Mouse (Mus musculus) liver, embryonic 11.5 days (tissue): ENCODE results near the gene Igfbp4. TPM values are rescaled to one million over a fixed set of nuclear protein-coding genes. Genes with fewer than 3 reads are reported as not detected.

Experiments
- ATAC-seq: fragments of 200-750 bp; cut with Nextera tagmentation; replicated peaks from 2 replicates; pipeline ENCODE4 v1.8.0; 2017; ENCODE audit warnings: moderate number of reproducible peaks, mild to moderate bottlenecking, moderate TSS enrichment, moderate library complexity; ENCODE audit not compliant: low FRiP score
- DNase-seq: peaks from one replicate; pipeline ENCODE4 v3.0.0-alpha.2; 2017; ENCODE audit warnings: low spot score
- H3K27ac ChIP-seq: fragments of 300-500 bp; sonication (generic); 2 replicates; pipeline ENCODE4 v1.5.1; 2014; ENCODE audit warnings: mild to moderate bottlenecking, low read depth, low read length, control low read depth
- H3K27me3 ChIP-seq: fragments of 300-500 bp; sonication (generic); replicated peaks from 2 replicates; pipeline ENCODE4 v1.6.1; 2014; ENCODE audit warnings: low read length, mixed read lengths; ENCODE audit not compliant: control insufficient read depth, insufficient read depth
- H3K36me3 ChIP-seq: fragments of 300-500 bp; sonication (generic); 2 replicates; pipeline ENCODE4 v1.6.1; 2014; ENCODE audit warnings: mild to moderate bottlenecking, low read length, moderate library complexity, mixed read lengths; ENCODE audit not compliant: control insufficient read depth, insufficient read depth
- H3K4me1 ChIP-seq: fragments of 300-500 bp; sonication (generic); replicated peaks from 2 replicates; pipeline ENCODE4 v1.6.1; 2014; ENCODE audit warnings: low read length, mixed read lengths; ENCODE audit not compliant: control insufficient read depth, insufficient read depth
- H3K4me2 ChIP-seq: fragments of 300-500 bp; sonication (generic); 2 replicates; pipeline ENCODE4 v1.6.1; 2014; ENCODE audit warnings: mild to moderate bottlenecking, control low read depth, moderate library complexity
- H3K4me3 ChIP-seq: fragments of 300-500 bp; sonication (generic); 2 replicates; pipeline ENCODE4 v1.5.1; 2014; ENCODE audit warnings: low read depth, low read length, control low read depth
- H3K9ac ChIP-seq: fragments of 300-500 bp; sonication (generic); 2 replicates; pipeline ENCODE4 v1.6.1; 2014; ENCODE audit warnings: low read depth, low read length, control low read depth
- H3K9me3 ChIP-seq: fragments of 300-500 bp; sonication (generic); 2 replicates; pipeline ENCODE4 v1.6.1; 2016; ENCODE audit warnings: low read length, inconsistent platforms, mixed read lengths; ENCODE audit not compliant: control insufficient read depth
- WGBS: fragments of 180-500 bp; shearing (Covaris S2); extraction: QIAGEN DNeasy Blood & Tissue Kit; methylation state at CpG from one replicate; pipeline ENCODE4 v1.1.7; 2014; 5-methylcytosine and 5-hydroxymethylcytosine counted together
- polyA plus RNA-seq: library from polyadenylated mRNA; unstranded; fragments of >200 nt; fragmentation: Nextera tagmentation; extraction: Ambion mirVana; gene quantifications from 2 replicates; pipeline ENCODE4 v1.2.1, GENCODE M21; 2014

Gene Igfbp4
- polyA plus RNA-seq, 1 experiment from 2014 or later = 328 TPM

DNA sequence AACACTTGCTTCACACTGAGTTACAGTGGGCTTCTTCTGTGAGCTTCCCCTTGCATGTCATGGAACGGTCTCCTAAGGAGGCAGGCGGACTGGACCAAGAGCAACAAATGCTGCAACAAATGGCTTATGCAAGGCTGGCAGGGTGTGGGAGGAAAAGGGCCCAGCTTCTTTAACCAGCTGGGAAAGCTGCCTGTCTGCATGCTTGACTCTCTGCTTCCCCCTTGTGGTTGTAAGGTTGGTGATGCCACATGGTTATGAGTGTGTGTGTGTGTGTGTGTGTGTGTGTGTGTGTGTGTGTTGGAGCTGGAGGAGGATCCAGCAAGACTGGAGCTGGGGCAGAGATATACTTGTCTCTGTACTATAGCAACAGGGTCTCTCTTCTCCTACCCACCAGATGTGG is 24.9 kb downstream of the Igfbp4 start:
- ATAC-seq (no peak), DNase-seq (no peak)
- Histone ChIP-seq H3K9me3 (no peaks in the 10 kb centered on the region), H3K4me3 (no peak overlapping the region), H3K4me2 (no peak overlapping the region), H3K27me3 (no peaks in the 10 kb centered on the region), H3K4me1 (peaks cover 4% of the 10 kb centered on the region; the same call in 1 of the 2 replicates), H3K9ac (no peak overlapping the region), H3K27ac (0 out of 2 replicates have a peak overlapping the region, but pooled peaks have one; percentile 10), H3K36me3 (no peaks in the 10 kb centered on the region)
- WGBS = 15% methylated on average over 2 of the region's 2 CpGs

DNA sequence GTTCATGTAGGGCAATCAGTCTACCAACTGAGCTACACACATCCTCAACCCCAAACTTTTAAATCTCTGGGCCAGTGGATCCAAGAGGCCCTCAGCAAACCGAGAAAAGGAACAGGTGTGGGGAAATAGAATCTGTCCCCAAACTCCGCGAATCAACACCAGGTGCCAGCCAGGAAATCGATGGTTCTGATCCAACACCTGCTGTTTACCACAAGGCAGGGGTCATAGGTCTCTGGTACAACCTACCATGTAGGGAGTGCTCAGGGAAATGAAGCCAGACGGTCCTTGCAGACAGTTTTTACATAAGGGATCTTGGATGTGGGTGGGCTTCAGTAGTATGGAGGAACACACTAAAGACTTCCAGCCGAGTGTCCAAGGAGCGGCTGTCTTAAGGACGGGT is 26.5 kb downstream of the Igfbp4 start:
- WGBS = 77% methylated on average over 8 of the region's 8 CpGs

GRCm38 (mm10) chr11:99068455-99068854 is 27.4 kb downstream of the Igfbp4 start:
- ATAC-seq (no peak), DNase-seq (no peak)
- no peak overlapping the region for H3K4me2 ChIP-seq
- no peak overlapping the region for H3K4me3 ChIP-seq
- no peaks in the 10 kb centered on the region for H3K9me3 ChIP-seq
- no peaks in the 10 kb centered on the region for H3K36me3 ChIP-seq
- no peaks in the 10 kb centered on the region for H3K27me3 ChIP-seq
- H3K4me1 ChIP-seq = peaks cover 4% of the 10 kb centered on the region; the same call in 1 of the 2 replicates
- WGBS = 72% methylated on average over 5 of the region's 5 CpGs
- no peak overlapping the region for H3K9ac ChIP-seq
- H3K27ac ChIP-seq = no peak overlapping the region

More for the DNA sequence above, 26.5 kb downstream of the Igfbp4 start:
- ATAC-seq (no peak), DNase-seq (no peak)
- Histone ChIP-seq H3K4me3 (no peak overlapping the region), H3K36me3 (no peaks in the 10 kb centered on the region), H3K9ac (no peak overlapping the region), H3K4me1 (peaks cover 4% of the 10 kb centered on the region; the same call in 1 of the 2 replicates), H3K4me2 (no peak overlapping the region), H3K27me3 (no peaks in the 10 kb centered on the region), H3K27ac (no peak overlapping the region), H3K9me3 (no peaks in the 10 kb centered on the region)

DNA sequence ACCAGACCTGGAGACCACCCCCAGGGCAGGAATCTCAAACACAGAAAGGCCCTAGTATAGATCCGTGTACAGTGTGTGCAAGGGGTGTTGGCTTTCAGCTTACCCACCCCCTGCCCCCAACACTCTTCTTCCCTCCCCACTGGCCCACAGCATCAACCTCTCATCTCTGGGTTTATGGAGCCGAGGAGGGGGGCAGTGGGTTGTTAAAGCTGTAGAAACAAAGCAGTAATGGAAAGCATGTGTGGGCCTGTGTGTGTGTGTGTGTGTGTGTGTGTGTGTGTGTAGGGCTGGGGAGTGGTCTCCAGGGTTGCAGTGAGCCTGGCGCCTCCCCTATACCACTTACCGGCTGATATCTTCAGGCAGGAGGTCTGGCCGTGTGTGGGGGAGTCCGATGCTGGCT is 30.8 kb downstream of the Igfbp4 start:
- 22% methylated on average over 6 of the region's 6 CpGs for WGBS

GRCm38 (mm10) chr11:99073781-99074180 is 32.7 kb downstream of the Igfbp4 start:
- Histone ChIP-seq H3K4me1 (no peaks in the 10 kb centered on the region), H3K36me3 (no peaks in the 10 kb centered on the region), H3K9me3 (no peaks in the 10 kb centered on the region), H3K9ac (no peak overlapping the region), H3K27me3 (no peaks in the 10 kb centered on the region), H3K27ac (no peak overlapping the region), H3K4me3 (no peak overlapping the region), H3K4me2 (no peak overlapping the region)
- 39% methylated on average over 5 of the region's 5 CpGs for WGBS
- ATAC-seq (no peak), DNase-seq (no peak)

More for the DNA sequence above, 30.8 kb downstream of the Igfbp4 start:
- no peak overlapping the region for H3K27ac ChIP-seq
- no peaks in the 10 kb centered on the region for H3K36me3 ChIP-seq
- H3K9me3 ChIP-seq = no peaks in the 10 kb centered on the region
- no peaks in the 10 kb centered on the region for H3K4me1 ChIP-seq
- no peak overlapping the region for H3K4me3 ChIP-seq
- DNase-seq (no peak), ATAC-seq (no peak; the same call in 1 of the 2 replicates)
- H3K4me2 ChIP-seq = no peak overlapping the region
- H3K9ac ChIP-seq = no peak overlapping the region
- no peaks in the 10 kb centered on the region for H3K27me3 ChIP-seq

DNA sequence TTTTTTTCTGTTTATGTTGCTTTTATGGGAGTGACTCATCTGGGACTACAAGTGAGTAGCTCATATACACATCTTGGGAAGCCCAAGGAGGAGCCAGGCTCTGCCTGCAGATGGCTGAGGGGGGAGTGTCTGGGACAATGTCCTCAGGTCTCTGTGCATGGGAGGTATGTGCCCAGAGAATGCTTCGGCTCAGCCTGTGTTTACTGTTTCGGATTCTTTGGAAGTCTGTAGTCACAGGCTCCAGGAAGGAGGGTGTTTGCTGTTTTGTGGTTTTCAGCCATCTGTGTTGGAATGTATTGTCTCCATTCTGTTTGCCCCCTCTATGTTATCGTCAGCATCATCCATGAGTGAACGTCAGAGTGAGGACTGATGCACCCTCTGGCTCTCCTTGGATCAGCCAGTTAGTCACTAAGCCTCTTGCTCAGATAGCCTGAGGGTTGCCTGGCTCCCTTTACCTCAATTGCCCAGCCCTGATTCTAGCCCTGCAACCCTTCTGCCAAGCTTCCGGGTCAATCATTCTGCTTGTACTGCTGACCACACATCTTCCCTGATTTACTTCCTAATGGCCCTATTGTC is 35.8 kb downstream of the Igfbp4 start:
- no peaks in the 10 kb centered on the region for H3K36me3 ChIP-seq
- WGBS = 42% methylated on average over 5 of the region's 5 CpGs
- H3K27ac ChIP-seq = no peak overlapping the region
- H3K27me3 ChIP-seq = no peaks in the 10 kb centered on the region
- H3K4me3 ChIP-seq = no peak overlapping the region
- H3K9me3 ChIP-seq = no peaks in the 10 kb centered on the region
- ATAC-seq (no peak), DNase-seq (no peak)
- H3K4me2 ChIP-seq = no peak overlapping the region
- no peak overlapping the region for H3K9ac ChIP-seq
- H3K4me1 ChIP-seq = peaks cover 3% of the 10 kb centered on the region; the same call in 1 of the 2 replicates

DNA sequence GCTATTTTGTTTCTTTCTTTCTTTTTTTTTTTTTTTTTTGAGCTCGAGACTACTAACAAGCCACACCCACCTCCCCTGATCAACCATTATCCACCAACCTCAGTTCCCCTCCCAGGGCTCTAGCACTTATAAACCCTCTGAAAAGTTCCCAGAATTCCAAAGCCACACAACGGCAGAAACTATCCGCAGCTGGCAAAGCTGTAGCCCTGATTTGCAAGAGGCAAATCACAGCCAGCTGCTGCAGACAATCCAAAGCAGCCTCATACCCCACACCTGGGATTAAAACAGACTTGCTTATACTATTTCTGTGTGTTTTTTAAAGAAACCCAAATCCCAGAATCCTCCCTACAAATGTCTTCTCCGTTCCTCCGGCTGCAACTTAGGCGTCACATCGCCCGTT is 36.8 kb downstream of the Igfbp4 start:
- Histone ChIP-seq H3K4me2 (no peak overlapping the region), H3K36me3 (no peaks in the 10 kb centered on the region), H3K9me3 (no peaks in the 10 kb centered on the region), H3K27ac (no peak overlapping the region), H3K4me3 (no peak overlapping the region), H3K4me1 (peaks cover 3% of the 10 kb centered on the region; the same call in 1 of the 2 replicates), H3K9ac (no peak overlapping the region), H3K27me3 (peaks cover 3% of the 10 kb centered on the region; the same call in 1 of the 2 replicates)
- no peak for ATAC-seq
- DNase-seq = no peak
- 79% methylated on average over 8 of the region's 8 CpGs for WGBS

- 73% methylated on average over 9 of the region's 9 CpGs for WGBS
- H3K9me3 ChIP-seq = no peaks in the 10 kb centered on the region
- no peaks in the 10 kb centered on the region for H3K36me3 ChIP-seq
- H3K9ac ChIP-seq = no peak overlapping the region
- H3K4me3 ChIP-seq = no peak overlapping the region
- H3K27ac ChIP-seq = no peak overlapping the region
- peaks cover 3% of the 10 kb centered on the region; the same call in 1 of the 2 replicates for H3K4me1 ChIP-seq
- H3K4me2 ChIP-seq = no peak overlapping the region
- ATAC-seq (no peak), DNase-seq (no peak)
- peaks cover 3% of the 10 kb centered on the region; the same call in 1 of the 2 replicates for H3K27me3 ChIP-seq
Observed at GRCm38 (mm10) chr11:99080902-99081543, 40.0 kb downstream of the Igfbp4 start.

- H3K9ac ChIP-seq = no peak overlapping the region
Observed at GRCm38 (mm10) chr11:99081566-99081965, 40.5 kb downstream of the Igfbp4 start.

More at GRCm38 (mm10) chr11:99081566-99081965, 40.5 kb downstream of the Igfbp4 start:
- Histone ChIP-seq H3K4me3 (no peak overlapping the region), H3K4me2 (no peak overlapping the region), H3K4me1 (peaks cover 3% of the 10 kb centered on the region; the same call in 1 of the 2 replicates), H3K36me3 (no peaks in the 10 kb centered on the region), H3K9me3 (no peaks in the 10 kb centered on the region), H3K27ac (no peak overlapping the region), H3K27me3 (peaks cover 3% of the 10 kb centered on the region; the same call in 1 of the 2 replicates)
- WGBS = 54% methylated on average over 3 of the region's 3 CpGs
- ATAC-seq = no peak
- DNase-seq = no peak
